In the genomic region with DNA sequence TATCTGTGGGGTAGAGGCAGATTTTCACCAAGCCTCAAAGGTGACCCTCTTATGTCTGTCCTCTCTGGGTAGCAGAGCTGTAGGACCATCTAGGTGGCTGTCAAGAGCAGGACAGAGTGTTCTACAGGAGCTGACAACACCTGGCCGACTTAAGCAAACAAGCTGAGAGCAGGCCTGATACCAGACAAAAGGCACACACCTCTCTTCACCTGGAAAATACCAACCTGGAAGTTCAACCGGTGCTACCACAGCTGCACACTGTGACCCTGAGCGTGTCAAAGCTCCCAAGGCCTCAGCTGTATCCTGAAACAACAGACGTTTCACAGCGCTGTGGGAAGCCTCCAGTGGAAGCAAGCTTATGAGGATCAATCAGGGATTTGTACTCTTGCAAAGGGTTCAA, we compare ENCODE assay signal across 20 mouse cellular contexts. TPM values are rescaled to one million over a fixed set of nuclear protein-coding genes. Genes with fewer than 3 reads are reported as not detected.
A peak's percentile ranks its signal among the peaks of the same experiment; 100 is the strongest.
DNase-seq lines count a peak whose midpoint lies in the region; ATAC-seq and TF ChIP-seq lines count a peak whose summit lies in the region.
"Had no signal": no experiment of that assay in that cellular context is flagged by ENCODE, and none has a peak within 500 bp of the region (broad histone marks: within the 10 kb centered on the region; RNA-seq: fewer than 3 reads in every experiment).

No protein-coding gene starts in this region.

- 0 out of 2 replicates have a peak overlapping the region, but pooled peaks have one; percentile 43 for H3K27ac ChIP-seq in heart, embryonic 11.5 days (ENCODE audit: low read depth, low read length)
- peak overlapping the region; percentile 58 for H3K27ac ChIP-seq in limb, embryonic 15.5 days
- no peak overlapping the region for H3K27ac ChIP-seq in limb, embryonic 10.5 days
- 0 out of 2 replicates have a peak overlapping the region, but pooled peaks have one; percentile 7 for H3K27ac ChIP-seq in intestine, embryonic 15.5 days
- peak overlapping the region; percentile 71 for H3K27ac ChIP-seq in lung, postnatal 0 days (ENCODE audit: low read length)
- H3K27ac ChIP-seq: embryonic facial prominence, embryonic 13.5 days; hindbrain, embryonic 12.5 days had no signal

- ATAC-seq in heart, embryonic 11.5 days (replicated peaks; ENCODE audit: insufficient number of reproducible peaks, low FRiP score, low TSS enrichment), result no peak
- no peak for ATAC-seq in limb, embryonic 15.5 days (ENCODE audit: insufficient number of reproducible peaks, low FRiP score, low TSS enrichment, low read depth)
- ATAC-seq in intestine, embryonic 15.5 days, result peak; percentile 60
- peak; percentile 76 for ATAC-seq in lung, postnatal 0 days

- no peaks in the 10 kb centered on the region for H3K9me3 ChIP-seq in heart, embryonic 11.5 days (replicated peaks; ENCODE audit: control insufficient read depth, low read length)
- no peaks in the 10 kb centered on the region for H3K9me3 ChIP-seq in limb, embryonic 15.5 days
- no peaks in the 10 kb centered on the region for H3K9me3 ChIP-seq in limb, embryonic 10.5 days (replicated peaks)
- no peaks in the 10 kb centered on the region for H3K9me3 ChIP-seq in intestine, embryonic 15.5 days
- H3K9me3 ChIP-seq in lung, postnatal 0 days (ENCODE audit: low read length), result no peaks in the 10 kb centered on the region
- H3K9me3 ChIP-seq: embryonic facial prominence, embryonic 13.5 days; hindbrain, embryonic 12.5 days had no signal

- H3K4me3 ChIP-seq in heart, embryonic 11.5 days (ENCODE audit: low read depth, low read length), result no peak overlapping the region
- no peak overlapping the region for H3K4me3 ChIP-seq in limb, embryonic 15.5 days
- H3K4me3 ChIP-seq in limb, embryonic 10.5 days, result no peak overlapping the region
- H3K4me3 ChIP-seq in intestine, embryonic 15.5 days (replicated peaks), result no peak overlapping the region
- no peak overlapping the region for H3K4me3 ChIP-seq in lung, postnatal 0 days (ENCODE audit: low read depth, low read length)
- H3K4me3 ChIP-seq: embryonic facial prominence, embryonic 13.5 days; hindbrain, embryonic 12.5 days had no signal

- H3K36me3 ChIP-seq in heart, embryonic 11.5 days (ENCODE audit: control insufficient read depth, insufficient read depth, low read length), result no peaks in the 10 kb centered on the region
- H3K36me3 ChIP-seq in limb, embryonic 15.5 days, result no peaks in the 10 kb centered on the region
- peaks cover 11% of the 10 kb centered on the region for H3K36me3 ChIP-seq in limb, embryonic 10.5 days
- no peaks in the 10 kb centered on the region for H3K36me3 ChIP-seq in intestine, embryonic 15.5 days
- H3K36me3 ChIP-seq in lung, postnatal 0 days (ENCODE audit: insufficient read depth, low read length), result no peaks in the 10 kb centered on the region
- H3K36me3 ChIP-seq: hindbrain, embryonic 12.5 days had no signal

- no peak for DNase-seq in heart, postnatal 36 days
- no peak for DNase-seq in limb, embryonic 10.5 days (ENCODE audit: low spot score)
- peak; percentile 74 for DNase-seq in lung, postnatal 0 days (ENCODE audit: low spot score)
- no peak for DNase-seq in embryo, embryonic 11 days
- no peak for DNase-seq in left cerebral cortex, postnatal 14 days (ENCODE audit: low spot score in 2 of 2)
- DNase-seq: cerebellum, adult 9-11 months; gastrocnemius, postnatal 14 days; kidney, adult 18-20 months; left cerebral cortex, postnatal 4 days; right cerebral cortex, postnatal 25 days had no signal

- 0 out of 2 replicates have a peak, but pooled peaks have one; percentile 48 for TF ChIP-seq EP300 in lung, postnatal 0 days (IDR thresholded peaks at IDR 0.05)

- no peak overlapping the region for H3K4me2 ChIP-seq in heart, embryonic 11.5 days
- no peak overlapping the region for H3K4me2 ChIP-seq in limb, embryonic 15.5 days
- no peak overlapping the region for H3K4me2 ChIP-seq in intestine, embryonic 15.5 days (replicated peaks)
- H3K4me2 ChIP-seq in lung, postnatal 0 days (replicated peaks; ENCODE audit: low read depth, low read length), result no peak overlapping the region
- H3K4me2 ChIP-seq: embryonic facial prominence, embryonic 13.5 days; hindbrain, embryonic 12.5 days had no signal

- no peaks in the 10 kb centered on the region for H3K27me3 ChIP-seq in heart, embryonic 11.5 days (ENCODE audit: control insufficient read depth, insufficient read depth, low read length)
- H3K27me3 ChIP-seq in limb, embryonic 15.5 days, result no peaks in the 10 kb centered on the region
- no peaks in the 10 kb centered on the region for H3K27me3 ChIP-seq in limb, embryonic 10.5 days (ENCODE audit: low read depth, poor library complexity, severe bottlenecking)
- H3K27me3 ChIP-seq in intestine, embryonic 15.5 days (replicated peaks), result no peaks in the 10 kb centered on the region
- H3K27me3 ChIP-seq in lung, postnatal 0 days (replicated peaks; ENCODE audit: insufficient read depth, low read length), result no peaks in the 10 kb centered on the region
- H3K27me3 ChIP-seq: embryonic facial prominence, embryonic 13.5 days; hindbrain, embryonic 12.5 days had no signal

- no peak overlapping the region for H3K9ac ChIP-seq in heart, embryonic 11.5 days (ENCODE audit: low read depth, low read length)
- no peak overlapping the region for H3K9ac ChIP-seq in limb, embryonic 15.5 days
- no peak overlapping the region for H3K9ac ChIP-seq in intestine, embryonic 15.5 days
- H3K9ac ChIP-seq in lung, postnatal 0 days (replicated peaks; ENCODE audit: low read depth), result no peak overlapping the region
- H3K9ac ChIP-seq: embryonic facial prominence, embryonic 13.5 days; hindbrain, embryonic 12.5 days had no signal

- H3K4me1 ChIP-seq in heart, embryonic 11.5 days (ENCODE audit: control insufficient read depth, insufficient read depth, low read length), result peaks cover 56% of the 10 kb centered on the region
- peaks cover 47% of the 10 kb centered on the region for H3K4me1 ChIP-seq in limb, embryonic 15.5 days
- peaks cover 4% of the 10 kb centered on the region; the same call in 1 of the 2 replicates for H3K4me1 ChIP-seq in limb, embryonic 10.5 days
- peaks cover 35% of the 10 kb centered on the region for H3K4me1 ChIP-seq in intestine, embryonic 15.5 days (replicated peaks)
- peaks cover 43% of the 10 kb centered on the region; the same call in 1 of the 2 replicates for H3K4me1 ChIP-seq in lung, postnatal 0 days (ENCODE audit: insufficient read depth, low read depth, low read length)

- intact Hi-C loops in heart, postnatal 36 days (cut with DNase I), result loop anchor here (10.0 kb wide), 1 partner anchor 267 kb away; a partner anchor contains a TSS
- intact Hi-C loops in left cerebral cortex, postnatal 14 days (cut with DNase I), result no loop called here

- no peak for TF ChIP-seq CTCF in lung, postnatal 0 days (IDR thresholded peaks at IDR 0.05)

- WGBS in heart, embryonic 11.5 days (ENCODE audit: insufficient replicate concordance), result 72% methylated on average over 5 of the region's 5 CpGs
- WGBS in limb, embryonic 15.5 days, result 76% methylated on average over 5 of the region's 5 CpGs
- WGBS in limb, embryonic 10.5 days, result 86% methylated on average over 5 of the region's 5 CpGs
- WGBS in intestine, embryonic 15.5 days, result 59% methylated on average over 5 of the region's 5 CpGs
- WGBS in lung, postnatal 0 days, result 57% methylated on average over 5 of the region's 5 CpGs

RNA-seq across cellular contexts. Expression of a gene that starts 8.1 kb away (rescaled TPM):
- 9.0 and 13.3 TPM in 2 replicates for polyA plus RNA-seq in heart, embryonic 11.5 days (2014; fragmentation: Nextera tagmentation; extraction: Ambion mirVana)
- 10 to 100 TPM; 30.2 to 34.0 TPM for total RNA-seq in heart, postnatal 36 days (2021)
- 18.8 and 19.8 TPM in 2 replicates for polyA plus RNA-seq in limb, embryonic 15.5 days (2015; fragmentation: Nextera tagmentation; extraction: Ambion mirVana)
- 29.8 and 32.4 TPM in 2 replicates for polyA plus RNA-seq in limb, embryonic 10.5 days (2016; fragmentation: Nextera tagmentation; extraction: Ambion mirVana)
- 27.4 and 29.8 TPM in 2 replicates for polyA plus RNA-seq in intestine, embryonic 15.5 days (2015; fragmentation: Nextera tagmentation; extraction: Ambion mirVana)
- 29.5 and 47.4 TPM in 2 replicates for polyA plus RNA-seq in lung, postnatal 0 days (2015; fragmentation: Nextera tagmentation; extraction: Ambion mirVana)
- 10 to 100 TPM; 26.9 to 29.1 TPM for total RNA-seq in left cerebral cortex, postnatal 14 days (2021)

RNA-seq across cellular contexts. Expression of a gene that starts 24.3 kb away (rescaled TPM):
- polyA plus RNA-seq in heart, embryonic 11.5 days (2014; fragmentation: Nextera tagmentation; extraction: Ambion mirVana), result 30.9 and 31.4 TPM in 2 replicates
- 10 to 100 TPM in 1 of 2 experiments, 1 to 10 TPM in 1; 9.4 to 11.4 TPM for total RNA-seq in heart, postnatal 36 days (2021)
- 52.8 and 55.9 TPM in 2 replicates for polyA plus RNA-seq in limb, embryonic 15.5 days (2015; fragmentation: Nextera tagmentation; extraction: Ambion mirVana)
- polyA plus RNA-seq in limb, embryonic 10.5 days (2016; fragmentation: Nextera tagmentation; extraction: Ambion mirVana), result 85.6 and 88.3 TPM in 2 replicates
- polyA plus RNA-seq in intestine, embryonic 15.5 days (2015; fragmentation: Nextera tagmentation; extraction: Ambion mirVana), result 43.2 and 43.4 TPM in 2 replicates
- polyA plus RNA-seq in lung, postnatal 0 days (2015; fragmentation: Nextera tagmentation; extraction: Ambion mirVana), result 41.1 and 42.9 TPM in 2 replicates
- 10 to 100 TPM; 51.0 to 58.8 TPM for total RNA-seq in left cerebral cortex, postnatal 14 days (2021)

RNA-seq across cellular contexts. Expression of a gene that starts 49.2 kb away (rescaled TPM):
- not detected in 2 replicates for polyA plus RNA-seq in heart, embryonic 11.5 days (2014; fragmentation: Nextera tagmentation; extraction: Ambion mirVana)
- not detected for total RNA-seq in heart, postnatal 36 days (2021)
- not detected in 2 replicates for polyA plus RNA-seq in limb, embryonic 15.5 days (2015; fragmentation: Nextera tagmentation; extraction: Ambion mirVana)
- polyA plus RNA-seq in limb, embryonic 10.5 days (2016; fragmentation: Nextera tagmentation; extraction: Ambion mirVana), result not detected in 2 replicates
- polyA plus RNA-seq in intestine, embryonic 15.5 days (2015; fragmentation: Nextera tagmentation; extraction: Ambion mirVana), result not detected in 2 replicates
- not detected in 2 replicates for polyA plus RNA-seq in lung, postnatal 0 days (2015; fragmentation: Nextera tagmentation; extraction: Ambion mirVana)
- total RNA-seq in left cerebral cortex, postnatal 14 days (2021), result not detected
- total RNA-seq: gastrocnemius, postnatal 14 days; layer of hippocampus, postnatal 10 days; left cerebral cortex, postnatal 4 days; megakaryocyte progenitor cell, adult 5-6 weeks; MEL; monocyte, adult 5-6 weeks had no signal
- polyA plus RNA-seq: embryonic facial prominence, embryonic 13.5 days; forebrain, embryonic 16.5 days; hindbrain, embryonic 12.5 days had no signal

Comparison
In these comparisons a context has a peak if more than half of its experiments do, and no peak if none do; other contexts are left out.
1. ATAC-seq: peak in intestine, embryonic 15.5 days (single experiment) and lung, postnatal 0 days (single experiment); none in heart, embryonic 11.5 days (single experiment) and limb, embryonic 15.5 days (single experiment).